Mouse (Mus musculus): ENCODE data around the gene Tspoap1. TPM values are rescaled to one million over a fixed set of nuclear protein-coding genes. Genes with fewer than 3 reads are reported as not detected.
A peak's percentile ranks its signal among the peaks of the same experiment; 100 is the strongest.

The Tspoap1 gene
- polyA plus RNA-seq, 1 experiment: 0.04 TPM

DNA sequence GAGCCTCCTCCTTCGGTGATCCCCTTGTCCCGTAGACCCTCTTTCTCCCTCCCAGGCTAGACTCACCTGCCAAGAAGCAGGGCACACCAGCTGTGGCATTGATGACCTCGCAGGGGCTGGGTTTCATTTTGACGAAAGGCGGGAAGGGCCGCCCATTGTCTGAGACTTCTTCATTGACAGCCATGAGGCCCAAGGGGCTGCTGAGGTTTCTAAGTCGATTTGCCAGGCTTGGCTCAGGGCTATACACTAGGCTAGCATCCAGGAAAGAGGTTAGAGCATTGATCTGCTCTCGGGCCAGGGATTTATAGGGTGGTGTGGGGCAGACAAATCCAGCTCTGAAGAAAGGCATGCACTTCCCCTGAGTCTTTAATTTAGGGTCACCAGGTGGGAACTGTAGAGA lies 54.5 kb downstream of the Tspoap1 start:
- peaks cover 46% of the 10 kb centered on the region for H3K27me3 ChIP-seq (ENCODE audit: control insufficient read depth, insufficient read depth, insufficient read length)
- TF ChIP-seq MAX (IDR thresholded peaks at IDR 0.05; ENCODE audit: low read depth) (no peak), SRF (IDR thresholded peaks at IDR 0.05; ENCODE audit: control insufficient read depth, insufficient read length, low read depth) (no peak), MYOD1 (IDR thresholded peaks at IDR 0.05; ENCODE audit: control insufficient read depth in 1 of 3, insufficient read length in 2 of 3, low read depth in 2 of 3) (no peak), E2F4 (IDR thresholded peaks at IDR 0.05; ENCODE audit: insufficient read depth) (no peak), POLR2A (IDR thresholded peaks at IDR 0.05; ENCODE audit: insufficient read length, low read depth) (no peak), CEBPB (IDR thresholded peaks at IDR 0.05; ENCODE audit: insufficient read depth, poor library complexity, severe bottlenecking) (no peak), USF1 (IDR thresholded peaks at IDR 0.05; ENCODE audit: low read depth) (no peak), TCF12 (IDR thresholded peaks at IDR 0.05; ENCODE audit: insufficient read depth, poor library complexity, severe bottlenecking) (no peak), POLR2AphosphoS2 (IDR thresholded peaks at IDR 0.05; ENCODE audit: insufficient read length, low read depth) (no peak), REST (IDR thresholded peaks at IDR 0.05; ENCODE audit: insufficient read depth, insufficient read length) (no peak), MYOG (IDR thresholded peaks at IDR 0.05; ENCODE audit: control insufficient read depth in 1 of 3, insufficient read depth in 1 of 3, insufficient read length in 2 of 3, low read depth in 2 of 3) (no peak), TCF3 (IDR thresholded peaks at IDR 0.05; ENCODE audit: insufficient read length, low read depth) (no peak)
- H3K79me2 ChIP-seq (ENCODE audit: control insufficient read depth, insufficient read depth): no peaks in the 10 kb centered on the region

DNA sequence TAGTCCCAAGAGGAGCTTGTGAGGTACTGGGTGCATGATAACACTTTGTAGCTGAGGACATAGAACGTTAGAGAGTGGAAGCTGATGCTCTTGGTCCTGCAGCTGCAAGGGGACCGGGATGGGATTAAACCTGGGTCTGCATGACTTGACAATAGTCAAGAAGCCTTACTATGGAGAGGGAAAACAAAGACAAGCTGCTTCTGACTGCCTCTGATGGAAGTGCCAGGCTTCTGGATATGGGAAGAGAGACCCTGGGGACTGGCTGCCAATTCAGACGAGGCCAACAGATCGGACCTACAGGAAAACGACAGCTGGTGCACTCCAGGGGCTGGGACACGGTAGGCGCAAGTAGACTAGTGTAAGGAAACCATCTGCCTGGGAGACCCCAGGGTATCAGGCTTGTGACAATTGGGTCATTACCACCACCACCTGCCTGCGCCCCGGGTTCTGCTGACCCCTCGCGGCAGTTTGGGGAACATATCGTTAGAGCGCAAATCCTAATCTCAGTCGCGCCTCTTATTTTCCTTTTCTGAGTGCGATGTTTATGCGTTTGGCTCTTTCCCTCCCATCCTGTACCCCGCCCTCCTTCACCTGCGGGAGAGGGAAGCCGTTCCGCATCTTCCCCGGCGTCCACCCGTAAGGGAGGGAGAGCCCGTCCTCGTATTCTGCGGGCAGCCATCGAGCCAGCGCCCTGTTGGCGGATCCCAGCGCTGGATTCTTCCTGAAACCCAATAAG lies 56.5 kb downstream of the Tspoap1 start:
- Histone ChIP-seq H3K79me2 (ENCODE audit: control insufficient read depth, insufficient read depth) (no peaks in the 10 kb centered on the region), H3K27me3 (ENCODE audit: control insufficient read depth, insufficient read depth, insufficient read length) (peaks cover 39% of the 10 kb centered on the region), H3K4me3 (no peak overlapping the region), H3ac (ENCODE audit: control insufficient read depth, insufficient read length) (no peak overlapping the region), H3K36me3 (ENCODE audit: control insufficient read depth, insufficient read depth) (no peaks in the 10 kb centered on the region), H3K4me2 (ENCODE audit: low read depth) (peak overlapping the region; percentile 57)
- TF ChIP-seq CEBPB (IDR thresholded peaks at IDR 0.05; ENCODE audit: insufficient read depth, poor library complexity, severe bottlenecking) (no peak), USF1 (IDR thresholded peaks at IDR 0.05; ENCODE audit: low read depth) (no peak), TCF3 (IDR thresholded peaks at IDR 0.05; ENCODE audit: insufficient read length, low read depth) (no peak), TCF12 (IDR thresholded peaks at IDR 0.05; ENCODE audit: insufficient read depth, poor library complexity, severe bottlenecking) (no peak), REST (IDR thresholded peaks at IDR 0.05; ENCODE audit: insufficient read depth, insufficient read length) (no peak), MYOG (IDR thresholded peaks at IDR 0.05; ENCODE audit: control insufficient read depth in 1 of 3, insufficient read depth in 1 of 3, insufficient read length in 2 of 3, low read depth in 2 of 3) (no peak), SRF (IDR thresholded peaks at IDR 0.05; ENCODE audit: control insufficient read depth, insufficient read length, low read depth) (no peak), MYOD1 (IDR thresholded peaks at IDR 0.05; ENCODE audit: control insufficient read depth in 1 of 3, insufficient read length in 2 of 3, low read depth in 2 of 3) (no peak), POLR2AphosphoS2 (IDR thresholded peaks at IDR 0.05; ENCODE audit: insufficient read length, low read depth) (no peak)

More for the DNA sequence above, 54.5 kb downstream of the Tspoap1 start:
- no peak overlapping the region for H3K4me3 ChIP-seq
- H3K36me3 ChIP-seq (ENCODE audit: control insufficient read depth, insufficient read depth): no peaks in the 10 kb centered on the region
- H3K4me2 ChIP-seq (ENCODE audit: low read depth): no peak overlapping the region
- no peak overlapping the region for H3ac ChIP-seq (ENCODE audit: control insufficient read depth, insufficient read length)

DNA sequence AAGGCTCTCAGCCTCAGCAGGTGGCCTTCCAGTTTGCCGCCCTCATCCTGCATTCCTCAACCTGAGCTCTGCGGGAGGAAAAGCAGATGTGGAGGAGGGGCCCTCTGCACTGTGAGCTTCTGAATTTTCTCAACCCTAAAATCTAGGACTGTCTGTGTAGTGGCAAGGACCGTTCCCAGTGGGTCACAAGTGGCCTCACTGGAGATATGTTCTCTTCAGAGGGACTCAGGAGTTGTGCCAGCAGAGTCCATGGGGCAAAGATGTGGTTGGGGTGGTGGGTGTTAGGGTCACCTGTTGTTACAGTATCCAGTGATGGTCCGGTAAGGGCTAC lies 57.1 kb downstream of the Tspoap1 start:
- no peaks in the 10 kb centered on the region for H3K79me2 ChIP-seq (ENCODE audit: control insufficient read depth, insufficient read depth)
- H3K27me3 ChIP-seq (ENCODE audit: control insufficient read depth, insufficient read depth, insufficient read length): peaks cover 41% of the 10 kb centered on the region

DNA sequence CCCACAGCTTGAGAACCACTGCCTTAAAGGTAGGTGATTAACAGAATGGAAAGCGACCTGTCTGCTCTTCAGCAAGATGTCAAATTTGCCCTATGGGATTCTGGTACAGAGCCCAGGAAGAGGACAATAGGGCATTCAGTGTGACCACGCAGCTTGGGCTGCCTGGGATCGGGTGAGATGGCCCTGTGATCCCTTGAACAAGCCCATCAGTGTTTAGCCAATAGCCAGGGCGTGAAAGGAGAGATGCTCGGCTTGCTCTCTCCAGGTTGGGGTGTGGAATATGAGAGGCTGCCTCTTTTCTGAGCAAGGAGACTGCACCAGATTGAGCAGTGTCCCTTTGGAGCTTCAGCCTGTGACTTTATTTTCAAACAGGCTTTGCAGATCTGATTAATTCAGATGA lies 61.2 kb downstream of the Tspoap1 start:
- Histone ChIP-seq H3K4me3 (no peak overlapping the region), H3K79me2 (ENCODE audit: control insufficient read depth, insufficient read depth) (no peaks in the 10 kb centered on the region), H3K4me2 (ENCODE audit: low read depth) (no peak overlapping the region), H3K36me3 (ENCODE audit: control insufficient read depth, insufficient read depth) (no peaks in the 10 kb centered on the region), H3ac (ENCODE audit: control insufficient read depth, insufficient read length) (no peak overlapping the region), H3K27me3 (ENCODE audit: control insufficient read depth, insufficient read depth, insufficient read length) (peaks cover 45% of the 10 kb centered on the region)
- TF ChIP-seq TCF3 (IDR thresholded peaks at IDR 0.05; ENCODE audit: insufficient read length, low read depth) (no peak), MYOG (IDR thresholded peaks at IDR 0.05; ENCODE audit: control insufficient read depth in 1 of 3, insufficient read depth in 1 of 3, insufficient read length in 2 of 3, low read depth in 2 of 3) (no peak), MYOD1 (IDR thresholded peaks at IDR 0.05; ENCODE audit: control insufficient read depth in 1 of 3, insufficient read length in 2 of 3, low read depth in 2 of 3) (no peak), TCF12 (IDR thresholded peaks at IDR 0.05; ENCODE audit: insufficient read depth, poor library complexity, severe bottlenecking) (no peak), POLR2A (IDR thresholded peaks at IDR 0.05; ENCODE audit: insufficient read length, low read depth) (no peak), SRF (IDR thresholded peaks at IDR 0.05; ENCODE audit: control insufficient read depth, insufficient read length, low read depth) (no peak), POLR2AphosphoS2 (IDR thresholded peaks at IDR 0.05; ENCODE audit: insufficient read length, low read depth) (no peak), E2F4 (IDR thresholded peaks at IDR 0.05; ENCODE audit: insufficient read depth) (no peak), REST (IDR thresholded peaks at IDR 0.05; ENCODE audit: insufficient read depth, insufficient read length) (no peak), CEBPB (IDR thresholded peaks at IDR 0.05; ENCODE audit: insufficient read depth, poor library complexity, severe bottlenecking) (no peak), MAX (IDR thresholded peaks at IDR 0.05; ENCODE audit: low read depth) (no peak), USF1 (IDR thresholded peaks at IDR 0.05; ENCODE audit: low read depth) (no peak)

More for the DNA sequence above, 57.1 kb downstream of the Tspoap1 start:
- no peak overlapping the region for H3ac ChIP-seq (ENCODE audit: control insufficient read depth, insufficient read length)
- H3K4me3 ChIP-seq: no peak overlapping the region
- H3K36me3 ChIP-seq (ENCODE audit: control insufficient read depth, insufficient read depth): no peaks in the 10 kb centered on the region
- H3K4me2 ChIP-seq (ENCODE audit: low read depth): peak overlapping the region; percentile 57
- TF ChIP-seq REST (IDR thresholded peaks at IDR 0.05; ENCODE audit: insufficient read depth, insufficient read length): no peak
- TF ChIP-seq MYOG (IDR thresholded peaks at IDR 0.05; ENCODE audit: control insufficient read depth in 1 of 3, insufficient read depth in 1 of 3, insufficient read length in 2 of 3, low read depth in 2 of 3): no peak
- TF ChIP-seq USF1 (IDR thresholded peaks at IDR 0.05; ENCODE audit: low read depth): no peak
